Mouse (Mus musculus) retina, postnatal 1 day (tissue): Measurements from ENCODE around the gene Ppp1r14d.

Experiments
- DNase-seq: peaks from one replicate; pipeline ENCODE4 v3.0.0-alpha.2; 2012

Gene Ppp1r14d

DNA sequence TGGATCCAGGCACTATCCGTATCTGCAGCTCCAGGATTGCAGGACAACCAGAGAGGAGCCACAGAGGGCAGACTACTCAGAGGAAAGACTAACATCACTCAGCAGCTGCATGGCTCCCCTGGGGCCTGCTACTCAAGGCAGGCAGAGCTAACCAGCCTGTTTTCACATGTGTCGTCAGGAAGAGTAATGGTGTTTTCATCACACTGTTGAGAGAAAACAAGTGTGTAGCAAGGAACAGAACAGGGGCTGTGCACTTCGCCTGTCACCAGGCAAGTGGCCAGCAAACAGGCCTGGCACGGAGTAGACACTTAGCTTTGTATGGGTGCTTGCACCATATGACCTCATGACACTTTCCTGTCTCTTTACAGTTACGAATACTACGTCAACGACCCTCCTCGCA is 58.1 kb downstream of the Ppp1r14d start:
- no peak for DNase-seq

DNA sequence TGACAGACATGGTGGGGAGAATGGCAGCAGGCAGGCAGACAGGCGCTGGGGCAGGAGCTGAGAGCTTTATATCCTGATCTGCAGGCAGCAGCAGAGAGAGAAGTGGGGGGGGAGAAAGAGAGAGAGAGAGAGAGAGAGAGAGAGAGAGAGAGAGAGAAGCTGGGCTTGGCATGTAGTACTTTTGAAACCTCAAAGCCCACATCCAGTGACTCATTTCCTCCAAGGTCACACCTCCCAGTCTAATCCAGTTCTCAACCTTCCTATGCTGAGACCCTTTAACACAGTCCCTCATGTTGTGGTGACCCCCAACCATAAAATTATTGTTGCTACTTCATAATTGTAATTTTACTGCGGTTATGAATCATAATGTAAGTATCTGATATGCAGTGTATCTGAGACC is 59.4 kb downstream of the Ppp1r14d start:
- no peak for DNase-seq
